Mouse (Mus musculus): ENCODE data around the gene Gsap. TPM values are rescaled to one million over a fixed set of nuclear protein-coding genes. Genes with fewer than 3 reads are reported as not detected.

Gene Gsap
- polyA plus RNA-seq, 1 experiment: 4.5 TPM

GRCm38 (mm10) chr5:21290594-21290993 is 104.5 kb downstream of the Gsap start:
- TF ChIP-seq CTCF (IDR thresholded peaks at IDR 0.05; ENCODE audit: control insufficient read depth, insufficient read depth, insufficient read length) (no peak), MYOG (IDR thresholded peaks at IDR 0.05; ENCODE audit: control insufficient read depth, extremely low read depth, insufficient read length) (no peak), FOSL1 (IDR thresholded peaks at IDR 0.05; ENCODE audit: insufficient read depth, low read length, poor library complexity, severe bottlenecking) (no peak), USF1 (IDR thresholded peaks at IDR 0.05; ENCODE audit: low read depth) (no peak), MAX (IDR thresholded peaks at IDR 0.05) (no peak), CEBPB (IDR thresholded peaks at IDR 0.05; ENCODE audit: low read depth) (no peak), MYOD1 (IDR thresholded peaks at IDR 0.05; ENCODE audit: control insufficient read depth, insufficient read length, low read depth) (no peak)
- Histone ChIP-seq H3K27me3 (ENCODE audit: control insufficient read depth, insufficient read depth, insufficient read length) (no peaks in the 10 kb centered on the region), H3K4me3 (ENCODE audit: insufficient read depth, poor library complexity, severe bottlenecking) (no peak overlapping the region), H3K36me3 (ENCODE audit: control insufficient read depth, insufficient read depth) (no peaks in the 10 kb centered on the region), H3K79me2 (ENCODE audit: control insufficient read depth, insufficient read depth) (no peaks in the 10 kb centered on the region), H3ac (ENCODE audit: control insufficient read depth, insufficient read length, low read depth) (no peak overlapping the region), H3K79me3 (ENCODE audit: low read depth) (no peaks in the 10 kb centered on the region)

- no peaks in the 10 kb centered on the region for H3K36me3 ChIP-seq (ENCODE audit: control insufficient read depth, insufficient read depth)
- TF ChIP-seq MYOD1 (IDR thresholded peaks at IDR 0.05; ENCODE audit: control insufficient read depth, insufficient read length, low read depth): no peak
- no peak for TF ChIP-seq FOSL1 (IDR thresholded peaks at IDR 0.05; ENCODE audit: insufficient read depth, low read length, poor library complexity, severe bottlenecking)
- no peak for TF ChIP-seq MAX (IDR thresholded peaks at IDR 0.05)
- TF ChIP-seq MYOG (IDR thresholded peaks at IDR 0.05; ENCODE audit: control insufficient read depth, extremely low read depth, insufficient read length): no peak
- TF ChIP-seq CEBPB (IDR thresholded peaks at IDR 0.05; ENCODE audit: low read depth): no peak
- no peak for TF ChIP-seq CTCF (IDR thresholded peaks at IDR 0.05; ENCODE audit: control insufficient read depth, insufficient read depth, insufficient read length)
- TF ChIP-seq USF1 (IDR thresholded peaks at IDR 0.05; ENCODE audit: low read depth): no peak
Measured at GRCm38 (mm10) chr5:21295683-21296082, 109.6 kb downstream of the Gsap start.

GRCm38 (mm10) chr5:21299076-21299755 is 113.2 kb downstream of the Gsap start:
- H3K79me3 ChIP-seq (ENCODE audit: low read depth): no peaks in the 10 kb centered on the region
- H3ac ChIP-seq (ENCODE audit: control insufficient read depth, insufficient read length, low read depth): no peak overlapping the region
- no peaks in the 10 kb centered on the region for H3K27me3 ChIP-seq (ENCODE audit: control insufficient read depth, insufficient read depth, insufficient read length)
- H3K4me3 ChIP-seq (ENCODE audit: insufficient read depth, poor library complexity, severe bottlenecking): no peak overlapping the region
- no peak for TF ChIP-seq MAX (IDR thresholded peaks at IDR 0.05)
- no peak for TF ChIP-seq USF1 (IDR thresholded peaks at IDR 0.05; ENCODE audit: low read depth)
- peak; percentile 67 for TF ChIP-seq MYOD1 (IDR thresholded peaks at IDR 0.05; ENCODE audit: control insufficient read depth, insufficient read length, low read depth)
- no peaks in the 10 kb centered on the region for H3K36me3 ChIP-seq (ENCODE audit: control insufficient read depth, insufficient read depth)
- H3K79me2 ChIP-seq (ENCODE audit: control insufficient read depth, insufficient read depth): no peaks in the 10 kb centered on the region

More at GRCm38 (mm10) chr5:21295683-21296082, 109.6 kb downstream of the Gsap start:
- H3K27me3 ChIP-seq (ENCODE audit: control insufficient read depth, insufficient read depth, insufficient read length): no peaks in the 10 kb centered on the region
- no peaks in the 10 kb centered on the region for H3K79me3 ChIP-seq (ENCODE audit: low read depth)
- no peak overlapping the region for H3ac ChIP-seq (ENCODE audit: control insufficient read depth, insufficient read length, low read depth)
- H3K4me3 ChIP-seq (ENCODE audit: insufficient read depth, poor library complexity, severe bottlenecking): no peak overlapping the region
- no peaks in the 10 kb centered on the region for H3K79me2 ChIP-seq (ENCODE audit: control insufficient read depth, insufficient read depth)

- Histone ChIP-seq H3K79me2 (ENCODE audit: control insufficient read depth, insufficient read depth) (no peaks in the 10 kb centered on the region), H3K79me3 (ENCODE audit: low read depth) (no peaks in the 10 kb centered on the region), H3K27me3 (ENCODE audit: control insufficient read depth, insufficient read depth, insufficient read length) (no peaks in the 10 kb centered on the region), H3K4me3 (ENCODE audit: insufficient read depth, poor library complexity, severe bottlenecking) (no peak overlapping the region), H3K36me3 (ENCODE audit: control insufficient read depth, insufficient read depth) (no peaks in the 10 kb centered on the region), H3ac (ENCODE audit: control insufficient read depth, insufficient read length, low read depth) (no peak overlapping the region)
- no peak for TF ChIP-seq USF1 (IDR thresholded peaks at IDR 0.05; ENCODE audit: low read depth)
- TF ChIP-seq FOSL1 (IDR thresholded peaks at IDR 0.05; ENCODE audit: insufficient read depth, low read length, poor library complexity, severe bottlenecking): no peak
- TF ChIP-seq MYOG (IDR thresholded peaks at IDR 0.05; ENCODE audit: control insufficient read depth, extremely low read depth, insufficient read length): no peak
- TF ChIP-seq CEBPB (IDR thresholded peaks at IDR 0.05; ENCODE audit: low read depth): no peak
- TF ChIP-seq MYOD1 (IDR thresholded peaks at IDR 0.05; ENCODE audit: control insufficient read depth, insufficient read length, low read depth): no peak
- no peak for TF ChIP-seq MAX (IDR thresholded peaks at IDR 0.05)
- no peak for TF ChIP-seq CTCF (IDR thresholded peaks at IDR 0.05; ENCODE audit: control insufficient read depth, insufficient read depth, insufficient read length)
Measured at GRCm38 (mm10) chr5:21300058-21300457, 114.0 kb downstream of the Gsap start.

- no peaks in the 10 kb centered on the region for H3K27me3 ChIP-seq (ENCODE audit: control insufficient read depth, insufficient read depth, insufficient read length)
- TF ChIP-seq MYOG (IDR thresholded peaks at IDR 0.05; ENCODE audit: control insufficient read depth, extremely low read depth, insufficient read length) (no peak), CTCF (IDR thresholded peaks at IDR 0.05; ENCODE audit: control insufficient read depth, insufficient read depth, insufficient read length) (no peak), MAX (IDR thresholded peaks at IDR 0.05) (no peak), USF1 (IDR thresholded peaks at IDR 0.05; ENCODE audit: low read depth) (no peak), FOSL1 (IDR thresholded peaks at IDR 0.05; ENCODE audit: insufficient read depth, low read length, poor library complexity, severe bottlenecking) (no peak), MYOD1 (IDR thresholded peaks at IDR 0.05; ENCODE audit: control insufficient read depth, insufficient read length, low read depth) (no peak), CEBPB (IDR thresholded peaks at IDR 0.05; ENCODE audit: low read depth) (no peak)
- H3K36me3 ChIP-seq (ENCODE audit: control insufficient read depth, insufficient read depth): no peaks in the 10 kb centered on the region
- no peaks in the 10 kb centered on the region for H3K79me2 ChIP-seq (ENCODE audit: control insufficient read depth, insufficient read depth)
- H3K4me3 ChIP-seq (ENCODE audit: insufficient read depth, poor library complexity, severe bottlenecking): no peak overlapping the region
- H3K79me3 ChIP-seq (ENCODE audit: low read depth): no peaks in the 10 kb centered on the region
- H3ac ChIP-seq (ENCODE audit: control insufficient read depth, insufficient read length, low read depth): no peak overlapping the region
Measured at GRCm38 (mm10) chr5:21301011-21301410, 115.0 kb downstream of the Gsap start.

- H3K79me2 ChIP-seq (ENCODE audit: control insufficient read depth, insufficient read depth): no peaks in the 10 kb centered on the region
- TF ChIP-seq CTCF (IDR thresholded peaks at IDR 0.05; ENCODE audit: control insufficient read depth, insufficient read depth, insufficient read length) (no peak), MAX (IDR thresholded peaks at IDR 0.05) (no peak), CEBPB (IDR thresholded peaks at IDR 0.05; ENCODE audit: low read depth) (no peak)
- no peaks in the 10 kb centered on the region for H3K79me3 ChIP-seq (ENCODE audit: low read depth)
- no peaks in the 10 kb centered on the region for H3K27me3 ChIP-seq (ENCODE audit: control insufficient read depth, insufficient read depth, insufficient read length)
- no peaks in the 10 kb centered on the region for H3K36me3 ChIP-seq (ENCODE audit: control insufficient read depth, insufficient read depth)
- no peak overlapping the region for H3ac ChIP-seq (ENCODE audit: control insufficient read depth, insufficient read length, low read depth)
- H3K4me3 ChIP-seq (ENCODE audit: insufficient read depth, poor library complexity, severe bottlenecking): no peak overlapping the region
Measured at GRCm38 (mm10) chr5:21307165-21307564, 121.1 kb downstream of the Gsap start.

All from C2C12 (cell line).